ENCODE assay signal across 9 mouse cellular contexts in genomic region chr10:8795336-8795735, GRCm38 (mm10).
DNase-seq lines count a peak whose midpoint lies in the region; ATAC-seq and TF ChIP-seq lines count a peak whose summit lies in the region.
"Had no signal": no experiment of that assay in that cellular context is flagged by ENCODE, and none has a peak within 500 bp of the region (broad histone marks: within the 10 kb centered on the region; RNA-seq: fewer than 3 reads in every experiment).

No protein-coding gene starts in this region.

- H3K4me2 ChIP-seq in embryonic facial prominence, embryonic 14.5 days (ENCODE audit: low read depth, low read length), result no peak overlapping the region
- H3K4me2 ChIP-seq in hindbrain, embryonic 16.5 days (ENCODE audit: low read length), result no peak overlapping the region
- H3K4me2 ChIP-seq: heart, embryonic 13.5 days had no signal

- no peak overlapping the region for H3K4me3 ChIP-seq in MEL (ENCODE audit: control insufficient read depth in 1 of 2, insufficient read depth in 1 of 2, low read depth in 2 of 2, low read length in 2 of 2)
- no peak overlapping the region for H3K4me3 ChIP-seq in embryonic facial prominence, embryonic 14.5 days (ENCODE audit: low read depth, low read length)
- no peak overlapping the region for H3K4me3 ChIP-seq in hindbrain, embryonic 16.5 days (ENCODE audit: low read length)
- no peak overlapping the region for H3K4me3 ChIP-seq in left cerebral cortex, adult 2 months
- H3K4me3 ChIP-seq: heart, embryonic 13.5 days had no signal

- TF ChIP-seq CTCF in MEL (IDR thresholded peaks at IDR 0.05 in 2 of 3, conservative IDR thresholded peaks at IDR 0.05 in 1 of 3; ENCODE audit: control insufficient read depth in 1 of 3, insufficient read depth in 1 of 3, low read depth in 2 of 3, low read length in 3 of 3, poor library complexity in 1 of 3, severe bottlenecking in 1 of 3), result peak; percentile 8 to 36 (median 10); a peak in 4 of 6 replicates
- peak; percentile 90 for TF ChIP-seq CTCF in left cerebral cortex, adult 2 months (IDR thresholded peaks at IDR 0.05)

- peak; percentile 3 for DNase-seq in MEL (ENCODE audit: low read depth, low spot score)
- DNase-seq in adrenal gland, postnatal 36 days, result peak; percentile 86 to 87
- peak; percentile 75 for DNase-seq in embryonic facial prominence, embryonic 14.5 days (ENCODE audit: low spot score)
- DNase-seq in left cerebral cortex, adult 2 months (ENCODE audit: extremely low spot score in 1 of 2, low spot score in 2 of 2), result peak; percentile 56 to 75
- peak; percentile 71 for DNase-seq in mesoderm, embryonic 11.5 days (ENCODE audit: low read depth, low spot score)
- DNase-seq in right cerebral cortex, postnatal 25 days, result peak; percentile 47

- H3K9ac ChIP-seq in MEL (ENCODE audit: control insufficient read depth, low read depth, low read length, poor library complexity, severe bottlenecking), result no peak overlapping the region
- no peak overlapping the region for H3K9ac ChIP-seq in embryonic facial prominence, embryonic 14.5 days (ENCODE audit: low read depth, low read length)
- no peak overlapping the region for H3K9ac ChIP-seq in hindbrain, embryonic 16.5 days (ENCODE audit: low read depth, low read length)
- H3K9ac ChIP-seq: heart, embryonic 13.5 days had no signal

- no peak for ATAC-seq in embryonic facial prominence, embryonic 14.5 days (ENCODE audit: low read depth)
- ATAC-seq in hindbrain, embryonic 16.5 days, result peak; percentile 50; the same call in 1 of the 2 replicates
- ATAC-seq in inflammation-experienced regulatory T-cells, adult 6 months, result no peak

- no peaks in the 10 kb centered on the region for H3K9me3 ChIP-seq in MEL (replicated peaks; ENCODE audit: insufficient read depth, low read length)
- 0 out of 2 replicates have a peak, but pooled peaks cover 3% of the 10 kb centered on the region for H3K9me3 ChIP-seq in embryonic facial prominence, embryonic 14.5 days (ENCODE audit: control insufficient read depth, low read length)
- H3K9me3 ChIP-seq in hindbrain, embryonic 16.5 days (ENCODE audit: control insufficient read depth, low read length), result no peaks in the 10 kb centered on the region
- H3K9me3 ChIP-seq: heart, embryonic 13.5 days had no signal

- no peak overlapping the region for H3K27ac ChIP-seq in MEL (ENCODE audit: control insufficient read depth, low read depth, low read length)
- H3K27ac ChIP-seq in embryonic facial prominence, embryonic 14.5 days (replicated peaks; ENCODE audit: low read depth, low read length), result no peak overlapping the region
- no peak overlapping the region for H3K27ac ChIP-seq in hindbrain, embryonic 16.5 days (ENCODE audit: low read depth, low read length)
- H3K27ac ChIP-seq in left cerebral cortex, adult 2 months, result no peak overlapping the region
- H3K27ac ChIP-seq: heart, embryonic 13.5 days had no signal

- no peaks in the 10 kb centered on the region for H3K36me3 ChIP-seq in MEL (ENCODE audit: control insufficient read depth in 1 of 2, insufficient read depth in 2 of 2, low read length in 2 of 2)
- peaks cover 8% of the 10 kb centered on the region for H3K36me3 ChIP-seq in embryonic facial prominence, embryonic 14.5 days (ENCODE audit: control insufficient read depth, insufficient read depth, low read length)
- no peaks in the 10 kb centered on the region for H3K36me3 ChIP-seq in hindbrain, embryonic 16.5 days (ENCODE audit: control insufficient read depth, insufficient read depth, low read length)

- WGBS in embryonic facial prominence, embryonic 14.5 days, result 35% methylated on average over 7 of the region's 7 CpGs
- 37% methylated on average over 7 of the region's 7 CpGs for WGBS in hindbrain, embryonic 16.5 days

- H3K4me1 ChIP-seq in MEL (ENCODE audit: control insufficient read depth in 1 of 2, insufficient read depth in 2 of 2, low read length in 2 of 2), result no peaks in the 10 kb centered on the region
- no peaks in the 10 kb centered on the region for H3K4me1 ChIP-seq in embryonic facial prominence, embryonic 14.5 days (ENCODE audit: control insufficient read depth, insufficient read depth, low read length)
- H3K4me1 ChIP-seq in hindbrain, embryonic 16.5 days (ENCODE audit: control insufficient read depth, insufficient read depth, low read depth, low read length), result no peaks in the 10 kb centered on the region

- TF ChIP-seq EP300 in MEL (IDR thresholded peaks at IDR 0.05; ENCODE audit: low read depth in 1 of 2, low read length in 2 of 2), result no peak

- no peak for TF ChIP-seq POLR2A in MEL (IDR thresholded peaks at IDR 0.05; ENCODE audit: control insufficient read depth in 1 of 2, insufficient read depth in 1 of 2, low read depth in 1 of 2, low read length in 2 of 2, poor library complexity in 1 of 2)

- intact Hi-C loops in left cerebral cortex, adult 2 months (cut with DNase I), result loop anchor here (1.0 to 10.0 kb wide), 3 partner anchors 52 to 959 kb away; no protein-coding TSS in a partner anchor

- TF ChIP-seq RAD21 in MEL (IDR thresholded peaks at IDR 0.05; ENCODE audit: low read depth, low read length), result no peak

- H3K27me3 ChIP-seq in MEL (ENCODE audit: control insufficient read depth in 1 of 2, insufficient read depth in 2 of 2, low read length in 2 of 2), result no peaks in the 10 kb centered on the region
- no peaks in the 10 kb centered on the region for H3K27me3 ChIP-seq in embryonic facial prominence, embryonic 14.5 days (replicated peaks; ENCODE audit: control insufficient read depth, insufficient read depth, low read length)
- no peaks in the 10 kb centered on the region for H3K27me3 ChIP-seq in hindbrain, embryonic 16.5 days (replicated peaks; ENCODE audit: control insufficient read depth, insufficient read depth, low read length)
- H3K27me3 ChIP-seq: heart, embryonic 13.5 days had no signal

- H3K79me2 ChIP-seq in MEL (ENCODE audit: control insufficient read depth, insufficient read depth, low read length, poor library complexity), result no peaks in the 10 kb centered on the region

TF ChIP-seq in MEL, 35 proteins besides CTCF, POLR2A, EP300 and RAD21:
- TF ChIP-seq UBTF (IDR thresholded peaks at IDR 0.05; ENCODE audit: borderline replicate concordance, insufficient read depth, low read depth, low read length) (no peak), TCF12 (IDR thresholded peaks at IDR 0.05; ENCODE audit: low read depth, low read length) (no peak), POLR2AphosphoS2 (IDR thresholded peaks at IDR 0.05; ENCODE audit: low read length) (no peak), USF2 (IDR thresholded peaks at IDR 0.05; ENCODE audit: borderline replicate concordance in 1 of 2, insufficient read depth in 1 of 2, low read depth in 1 of 2, low read length in 2 of 2) (no peak), GATA1 (IDR thresholded peaks at IDR 0.05; ENCODE audit: low read depth, low read length) (no peak), HCFC1 (IDR thresholded peaks at IDR 0.05; ENCODE audit: low read depth, low read length) (no peak), ZKSCAN1 (IDR thresholded peaks at IDR 0.05; ENCODE audit: low read depth, low read length) (no peak), MEF2A (IDR thresholded peaks at IDR 0.05; ENCODE audit: extremely low read depth, insufficient replicate concordance, low read depth, low read length, poor library complexity, severe bottlenecking) (no peak), ELF1 (IDR thresholded peaks at IDR 0.05; ENCODE audit: low read depth, low read length) (no peak), MYB (IDR thresholded peaks at IDR 0.05; ENCODE audit: low read depth, low read length) (no peak), USF1 (IDR thresholded peaks at IDR 0.05; ENCODE audit: low read depth, low read length) (no peak), MYC (IDR thresholded peaks at IDR 0.05; ENCODE audit: low read depth, low read length) (no peak), ZMIZ1 (IDR thresholded peaks at IDR 0.05; ENCODE audit: low read depth, low read length) (no peak), BHLHE40 (IDR thresholded peaks at IDR 0.05; ENCODE audit: borderline replicate concordance, low read depth, low read length) (no peak), TBP (IDR thresholded peaks at IDR 0.05; ENCODE audit: low read depth, low read length) (no peak), KAT2A (conservative IDR thresholded peaks at IDR 0.05; ENCODE audit: low read depth, low read length) (no peak)

Comparison
In these comparisons a context has a peak if more than half of its experiments do, and no peak if none do; other contexts are left out.
1. DNase-seq: peak in every context shown above with its lines; median percentile 86 in adrenal gland, postnatal 36 days; 75 in embryonic facial prominence, embryonic 14.5 days; 71 in mesoderm, embryonic 11.5 days; 66 in left cerebral cortex, adult 2 months; 47 in right cerebral cortex, postnatal 25 days; 3 in MEL.